Mouse (Mus musculus) lung, postnatal 0 days (tissue): ENCODE measurements at regions not wholly inside any gene's neighbourhood (a gene's known extent, or its start where the extent isn't known, plus 50 kb on each side); places are given as distances from the start of the nearest gene placed in this dataset.

Experiments used
- ATAC-seq: fragments of 200-750 bp; cut with Nextera tagmentation; 2 replicates; pipeline ENCODE4 v1.8.0; 2017; ENCODE audit warnings: moderate library complexity
- DNase-seq: peaks from one replicate; pipeline ENCODE4 v3.0.0-alpha.2; 2016; ENCODE audit warnings: low spot score
- H3K27ac ChIP-seq: fragments of 300-500 bp; sonication (generic); 2 replicates; pipeline ENCODE4 v1.5.1; 2014; ENCODE audit warnings: antibody characterized with exemption, mild to moderate bottlenecking, low read length, mixed read lengths
- H3K27me3 ChIP-seq: fragments of 300-500 bp; sonication (generic); replicated peaks from 2 replicates; pipeline ENCODE4 v1.6.1; 2014; ENCODE audit warnings: low read length, mixed read lengths; ENCODE audit not compliant: insufficient read depth
- H3K36me3 ChIP-seq: fragments of 300-500 bp; sonication (generic); 2 replicates; pipeline ENCODE4 v1.6.1; 2014; ENCODE audit warnings: low read length, mixed read lengths; ENCODE audit not compliant: insufficient read depth
- H3K4me1 ChIP-seq: fragments of 300-500 bp; sonication (generic); 2 replicates; pipeline ENCODE4 v1.6.1; 2014; ENCODE audit warnings: antibody characterized with exemption, low read depth, low read length, mixed read lengths; ENCODE audit not compliant: insufficient read depth
- H3K4me2 ChIP-seq: fragments of 300-500 bp; sonication (generic); replicated peaks from 2 replicates; pipeline ENCODE4 v1.6.1; 2014; ENCODE audit warnings: low read depth, mild to moderate bottlenecking, low read length, moderate library complexity, mixed read lengths
- H3K4me3 ChIP-seq: fragments of 300-500 bp; sonication (generic); 2 replicates; pipeline ENCODE4 v1.5.1; 2014; ENCODE audit warnings: low read depth, low read length
- H3K9ac ChIP-seq: fragments of 300-500 bp; sonication (generic); replicated peaks from 2 replicates; pipeline ENCODE4 v1.6.1; 2014; ENCODE audit warnings: low read depth, mild to moderate bottlenecking
- H3K9me3 ChIP-seq: fragments of 300-500 bp; sonication (generic); 2 replicates; pipeline ENCODE4 v1.6.1; 2016; ENCODE audit warnings: low read length, mixed read lengths
- CTCF ChIP-seq: IDR thresholded peaks from 2 replicates; pipeline ENCODE4 v1.5.1; 2016; ENCODE audit warnings: antibody characterized with exemption, mild to moderate bottlenecking
- EP300 ChIP-seq: IDR thresholded peaks from 2 replicates; pipeline ENCODE4 v1.6.1; 2016; ENCODE audit warnings: antibody characterized with exemption, mild to moderate bottlenecking, control low read depth
- WGBS: fragments of 180-500 bp; shearing (Covaris S2); extraction: QIAGEN DNeasy Blood & Tissue Kit; methylation state at CpG from one replicate; pipeline ENCODE4 v1.1.7; 2014; 5-methylcytosine and 5-hydroxymethylcytosine counted together

GRCm38 (mm10) chr16:19024010-19024532, 147.2 kb downstream of the Hira start:
- H3K4me3 ChIP-seq, result no peak overlapping the region
- H3K9me3 ChIP-seq, result no peaks in the 10 kb centered on the region
- H3K4me2 ChIP-seq, result no peak overlapping the region
- 48% methylated on average over 2 of the region's 2 CpGs for WGBS
- no peak for DNase-seq
- H3K36me3 ChIP-seq, result no peaks in the 10 kb centered on the region
- TF ChIP-seq CTCF (no peak), EP300 (no peak)
- H3K4me1 ChIP-seq, result no peaks in the 10 kb centered on the region
- H3K27ac ChIP-seq, result no peak overlapping the region
- no peaks in the 10 kb centered on the region for H3K27me3 ChIP-seq
- H3K9ac ChIP-seq, result no peak overlapping the region
- no peak for ATAC-seq

GRCm38 (mm10) chr16:19025227-19025932, 148.5 kb downstream of the Hira start:
- Histone ChIP-seq H3K4me1 (no peaks in the 10 kb centered on the region), H3K9ac (no peak overlapping the region), H3K4me2 (no peak overlapping the region), H3K27me3 (no peaks in the 10 kb centered on the region), H3K9me3 (no peaks in the 10 kb centered on the region), H3K4me3 (no peak overlapping the region), H3K27ac (no peak overlapping the region), H3K36me3 (no peaks in the 10 kb centered on the region)
- DNase-seq (no peak), ATAC-seq (no peak)
- no peak for TF ChIP-seq CTCF
- TF ChIP-seq EP300, result no peak

GRCm38 (mm10) chr16:19027096-19027495, 150.3 kb downstream of the Hira start:
- TF ChIP-seq EP300 (no peak), CTCF (no peak)
- no peak for DNase-seq
- no peaks in the 10 kb centered on the region for H3K4me1 ChIP-seq
- H3K27me3 ChIP-seq, result no peaks in the 10 kb centered on the region
- H3K9me3 ChIP-seq, result no peaks in the 10 kb centered on the region
- H3K4me2 ChIP-seq, result no peak overlapping the region
- no peaks in the 10 kb centered on the region for H3K36me3 ChIP-seq
- H3K27ac ChIP-seq, result no peak overlapping the region
- no peak for ATAC-seq
- H3K4me3 ChIP-seq, result no peak overlapping the region
- no peak overlapping the region for H3K9ac ChIP-seq
- WGBS, result 67% methylated on average over 1 of the region's 1 CpGs

GRCm38 (mm10) chr16:19032582-19032981, 155.7 kb downstream of the Hira start:
- TF ChIP-seq EP300, result no peak
- no peak for TF ChIP-seq CTCF
- ATAC-seq, result no peak
- H3K4me3 ChIP-seq, result no peak overlapping the region
- no peaks in the 10 kb centered on the region for H3K9me3 ChIP-seq
- H3K4me1 ChIP-seq, result no peaks in the 10 kb centered on the region
- no peak overlapping the region for H3K4me2 ChIP-seq
- H3K27me3 ChIP-seq, result no peaks in the 10 kb centered on the region
- H3K27ac ChIP-seq, result no peak overlapping the region
- H3K36me3 ChIP-seq, result no peaks in the 10 kb centered on the region
- H3K9ac ChIP-seq, result no peak overlapping the region
- no peak for DNase-seq

- WGBS, result 73% methylated on average over 12 of the region's 12 CpGs
- Histone ChIP-seq H3K36me3 (no peaks in the 10 kb centered on the region), H3K9ac (no peak overlapping the region), H3K27ac (no peak overlapping the region), H3K27me3 (no peaks in the 10 kb centered on the region), H3K4me2 (no peak overlapping the region), H3K4me1 (no peaks in the 10 kb centered on the region), H3K9me3 (no peaks in the 10 kb centered on the region), H3K4me3 (no peak overlapping the region)
- ATAC-seq, result no peak
- TF ChIP-seq CTCF (no peak), EP300 (no peak)
- DNase-seq, result no peak
Measured at GRCm38 (mm10) chr16:19035781-19036180, 158.9 kb downstream of the Hira start.

- Histone ChIP-seq H3K4me1 (no peaks in the 10 kb centered on the region), H3K4me2 (no peak overlapping the region), H3K27me3 (no peaks in the 10 kb centered on the region), H3K9ac (no peak overlapping the region), H3K36me3 (no peaks in the 10 kb centered on the region), H3K9me3 (no peaks in the 10 kb centered on the region), H3K27ac (no peak overlapping the region), H3K4me3 (no peak overlapping the region)
- WGBS, result 74% methylated on average over 2 of the region's 2 CpGs
- DNase-seq, result no peak
- ATAC-seq, result no peak
- TF ChIP-seq EP300 (no peak), CTCF (no peak)
Measured at GRCm38 (mm10) chr16:19037681-19038080, 160.8 kb downstream of the Hira start.

- Histone ChIP-seq H3K9ac (no peak overlapping the region), H3K36me3 (no peaks in the 10 kb centered on the region), H3K27ac (no peak overlapping the region), H3K4me2 (no peak overlapping the region), H3K4me3 (no peak overlapping the region), H3K9me3 (no peaks in the 10 kb centered on the region), H3K4me1 (no peaks in the 10 kb centered on the region), H3K27me3 (no peaks in the 10 kb centered on the region)
- TF ChIP-seq EP300 (no peak), CTCF (no peak)
- ATAC-seq (no peak), DNase-seq (no peak)
Measured at GRCm38 (mm10) chr16:19052791-19053190, 176.0 kb downstream of the Hira start.
